Mouse (Mus musculus): ENCODE data around the gene 1700092M07Rik.
A peak's percentile ranks its signal among the peaks of the same experiment; 100 is the strongest.

Gene 1700092M07Rik

GRCm38 (mm10) chr19:8740603-8741002 is at the start of gene 1700092M07Rik:
Gene 1700092M07Rik (plus strand): TSS chr19:8740718.
- peak; percentile 70 for DNase-seq

DNA sequence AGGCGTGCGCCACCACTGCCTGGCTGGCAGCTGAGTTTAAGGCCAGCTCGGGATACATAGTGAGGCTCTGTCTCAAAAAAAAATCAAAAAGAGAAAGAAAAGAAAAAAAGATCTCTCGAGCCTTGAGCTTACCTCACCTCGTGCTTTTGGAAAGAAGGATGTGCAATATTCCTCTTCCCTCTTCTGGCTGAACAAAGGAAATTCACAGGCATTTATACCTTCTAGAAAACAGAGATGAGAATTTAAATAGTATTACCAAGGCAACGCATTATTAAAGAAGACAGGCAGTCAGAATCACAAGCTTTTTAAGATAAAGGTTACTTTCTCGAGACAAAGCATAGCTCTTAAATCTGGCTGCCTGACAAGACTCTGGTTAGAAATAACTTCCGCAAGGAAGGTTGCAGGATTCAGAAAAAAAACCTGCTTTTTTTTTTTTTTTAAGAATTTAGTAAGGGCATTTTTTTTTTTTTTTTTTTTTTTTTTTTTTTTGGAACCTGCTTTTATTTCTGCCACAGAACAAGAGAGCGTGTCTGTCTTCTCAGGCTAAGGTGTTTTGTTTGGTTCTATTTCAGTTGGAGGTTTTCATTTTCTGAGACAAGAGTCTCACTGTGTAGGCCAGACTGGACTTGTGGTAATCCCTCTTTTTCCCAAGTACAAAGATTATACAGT is 48.5 kb upstream of the 1700092M07Rik start:
- no peak for DNase-seq

- DNase-seq, result no peak
Observed at GRCm38 (mm10) chr19:8692740-8693139, 47.8 kb upstream of the 1700092M07Rik start.

DNA sequence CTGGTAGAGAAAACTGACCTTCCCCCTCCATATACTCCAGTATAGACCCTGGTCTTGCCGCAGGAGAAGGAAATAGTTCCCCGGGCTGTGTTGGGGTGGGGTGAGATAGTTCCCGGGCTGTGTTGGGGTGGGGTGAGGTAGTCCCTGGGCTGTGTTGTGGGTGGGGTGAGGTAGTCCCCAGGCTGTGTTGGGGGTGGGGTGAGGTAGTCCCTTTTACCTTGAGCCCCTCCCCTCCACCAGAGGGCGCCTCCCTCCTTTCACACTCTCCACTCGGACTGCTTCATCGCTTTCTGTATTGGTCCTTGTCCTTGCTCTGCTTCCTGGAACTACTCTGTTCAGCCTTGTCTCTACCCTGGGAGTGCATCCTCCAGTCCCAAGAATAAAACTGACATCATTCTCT is 45.2 kb upstream of the 1700092M07Rik start:
- DNase-seq, result no peak

DNA sequence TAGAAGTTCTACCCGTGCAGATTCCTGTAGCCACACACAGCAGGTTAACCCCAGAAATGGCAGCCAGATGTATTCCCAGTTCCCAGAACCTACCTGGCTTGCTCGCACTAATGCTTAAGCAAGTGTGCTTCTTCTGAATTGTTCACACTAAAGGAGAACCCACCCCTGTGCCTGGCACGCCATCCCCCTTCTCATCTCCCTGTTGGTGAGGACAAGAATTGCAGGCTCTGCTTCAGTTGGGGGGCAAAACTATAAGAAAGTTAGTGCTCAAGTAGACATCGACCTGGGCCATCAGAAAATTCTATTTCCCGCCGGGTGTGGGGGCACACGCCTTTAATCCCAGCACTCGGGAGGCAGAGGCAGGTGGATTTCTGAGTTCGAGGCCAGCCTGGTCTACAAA is 40.9 kb upstream of the 1700092M07Rik start:
- no peak for DNase-seq

GRCm38 (mm10) chr19:8702458-8702857 is 38.1 kb upstream of the 1700092M07Rik start:
- DNase-seq, result no peak

GRCm38 (mm10) chr19:8703571-8703970 is 36.9 kb upstream of the 1700092M07Rik start:
- no peak for DNase-seq

GRCm38 (mm10) chr19:8705026-8705708 is 35.4 kb upstream of the 1700092M07Rik start:
- no peak for DNase-seq

DNA sequence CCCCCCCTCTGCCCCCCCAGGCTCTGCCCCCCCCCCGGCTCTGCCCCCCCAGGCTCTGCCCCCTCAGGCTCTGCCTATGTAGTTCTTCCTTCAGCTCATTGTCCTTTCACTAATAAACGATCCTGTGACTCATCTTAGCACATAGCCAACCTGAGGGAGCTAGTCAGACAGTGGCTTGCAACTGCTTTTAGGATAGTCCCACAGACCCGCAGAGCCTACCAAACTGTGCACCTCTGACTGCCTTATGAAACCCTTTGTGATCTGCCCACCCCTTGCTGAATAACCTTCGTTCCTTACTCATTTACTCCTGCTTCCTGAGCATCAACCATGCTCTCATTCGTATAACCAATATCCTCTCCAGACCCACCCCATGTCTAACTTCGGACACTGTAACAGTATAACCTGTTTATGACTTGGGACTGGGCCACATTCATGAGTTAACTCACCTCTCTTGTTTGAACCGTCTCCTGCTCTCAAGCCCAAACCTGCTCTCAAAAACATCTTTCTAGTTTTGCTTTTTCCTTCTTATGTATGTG is 34.3 kb upstream of the 1700092M07Rik start:
- DNase-seq, result no peak

GRCm38 (mm10) chr19:8706930-8707329 is 33.6 kb upstream of the 1700092M07Rik start:
- no peak for DNase-seq

DNA sequence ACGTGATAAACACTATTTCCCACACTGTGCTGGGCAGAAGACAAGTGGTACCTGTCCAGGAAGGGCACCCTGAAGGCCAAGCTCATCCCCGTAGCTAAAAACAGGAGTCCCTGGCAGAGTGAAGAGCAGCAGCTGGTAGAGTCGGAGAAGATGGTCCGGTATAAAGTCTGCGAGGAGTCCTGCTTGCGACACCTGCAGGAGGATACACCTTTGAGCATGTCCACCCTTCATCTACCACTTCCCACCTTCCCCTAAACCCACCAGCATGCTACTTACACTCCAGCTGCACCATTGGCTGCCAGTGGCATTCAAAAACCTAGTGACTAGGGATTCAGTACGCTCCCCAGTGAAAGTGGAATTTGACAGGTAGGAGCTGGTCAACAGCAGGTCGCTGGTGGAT is 31.6 kb upstream of the 1700092M07Rik start:
- DNase-seq, result no peak

DNA sequence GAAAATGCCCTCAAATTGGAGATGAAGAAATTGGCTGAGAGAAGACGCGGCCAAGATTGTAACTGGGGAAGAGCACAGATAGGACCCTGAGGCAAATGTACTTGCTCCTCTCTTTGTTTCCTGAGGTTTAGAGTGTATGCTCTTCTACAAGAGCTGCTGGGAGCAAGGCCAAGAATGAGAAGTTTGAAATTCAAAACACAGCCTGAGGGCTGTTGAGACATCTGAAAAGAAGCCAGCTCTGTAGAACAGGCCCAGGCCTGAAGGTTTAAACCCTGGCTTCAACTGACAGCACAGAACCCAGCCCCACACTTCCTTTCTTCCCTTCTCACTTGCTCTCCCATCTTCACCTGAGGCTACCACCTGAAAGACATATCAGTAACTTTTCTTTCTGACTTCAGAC is 30.5 kb upstream of the 1700092M07Rik start:
- DNase-seq, result peak; percentile 32

- DNase-seq, result peak; percentile 37
Observed at GRCm38 (mm10) chr19:8711506-8711905, 29.0 kb upstream of the 1700092M07Rik start.

GRCm38 (mm10) chr19:8711949-8712869 is 28.3 kb upstream of the 1700092M07Rik start:
- DNase-seq, result peak; percentile 30

GRCm38 (mm10) chr19:8712870-8713305 is 27.6 kb upstream of the 1700092M07Rik start:
- DNase-seq, result peak; percentile 71

DNA sequence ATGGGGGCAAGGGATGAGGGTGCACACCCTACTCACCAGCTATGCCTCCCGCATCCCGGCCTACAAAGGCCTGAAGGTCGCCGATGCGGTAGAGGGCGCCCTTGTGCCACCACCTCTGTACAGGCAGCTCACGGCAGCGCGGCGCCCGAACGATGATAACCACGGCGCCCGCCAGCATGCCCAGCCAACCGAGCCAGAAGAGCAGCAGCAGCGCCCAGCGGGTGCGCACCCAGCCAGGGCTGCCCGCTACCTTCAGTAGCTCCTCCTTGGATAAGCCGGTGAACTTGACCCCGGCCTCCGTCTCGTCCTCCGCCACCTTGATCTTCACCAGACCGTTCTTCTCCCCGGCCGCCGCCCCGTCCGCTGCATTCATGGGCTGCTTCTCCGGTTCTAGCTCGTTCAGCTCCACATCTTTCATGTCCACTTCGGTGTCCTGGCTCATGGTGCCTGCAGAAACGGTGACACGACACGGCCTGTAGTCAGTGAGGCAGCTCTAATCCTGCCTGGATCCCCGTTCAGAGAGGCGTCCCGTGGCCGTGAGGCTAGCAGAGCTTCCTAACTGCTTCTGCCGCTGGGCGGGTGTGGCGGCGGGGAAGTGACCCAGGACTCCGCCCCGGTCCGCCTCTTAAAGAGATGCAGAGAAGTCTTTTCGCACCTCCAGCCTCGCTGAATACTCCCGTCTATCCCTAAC is 27.1 kb upstream of the 1700092M07Rik start:
- peak; percentile 91 for DNase-seq

GRCm38 (mm10) chr19:8713997-8714652 is 26.4 kb upstream of the 1700092M07Rik start:
- no peak for DNase-seq

GRCm38 (mm10) chr19:8714653-8715481 is 25.7 kb upstream of the 1700092M07Rik start:
- peak; percentile 38 for DNase-seq

DNA sequence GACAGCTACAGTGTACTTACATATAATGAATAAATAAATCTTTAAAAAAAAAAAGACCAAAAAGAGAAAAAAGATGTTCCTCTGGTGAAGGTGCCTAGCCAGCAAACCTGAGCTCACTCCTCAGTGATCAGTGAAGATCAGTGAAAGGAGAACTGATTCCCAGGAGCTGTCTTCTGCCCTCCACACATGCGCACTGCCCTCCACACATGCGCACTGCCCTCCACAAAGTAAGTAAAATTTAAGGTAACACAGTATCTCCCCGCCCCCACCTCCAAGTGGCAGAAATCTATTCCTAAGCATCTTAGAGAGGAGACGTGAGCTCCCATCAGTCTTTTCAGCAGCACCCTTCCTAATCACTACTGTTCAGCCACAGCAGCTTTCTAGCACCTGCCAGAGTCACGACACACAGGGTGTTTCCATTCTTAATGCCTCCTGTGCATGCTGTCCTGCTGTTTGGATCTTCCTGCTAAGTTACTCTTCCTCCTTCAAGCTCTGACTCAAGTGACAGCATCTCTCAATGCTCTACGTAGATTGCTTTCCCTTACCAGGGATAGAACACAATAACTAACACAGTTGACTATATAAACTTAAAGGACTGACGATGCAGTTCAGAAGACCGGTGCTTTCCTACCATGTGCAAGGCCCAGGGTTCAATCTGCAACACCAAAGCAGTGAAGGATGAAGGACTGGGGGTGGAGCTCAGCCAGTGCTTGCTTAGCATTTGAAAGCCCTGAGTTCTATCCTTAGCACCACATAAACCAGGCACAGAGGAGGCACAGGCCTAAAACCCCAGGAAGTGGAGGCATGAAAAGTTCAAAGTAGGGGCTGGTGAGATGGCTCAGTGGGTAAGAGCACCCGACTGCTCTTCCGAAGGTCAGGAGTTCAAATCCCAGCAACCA is 24.4 kb upstream of the 1700092M07Rik start:
- peak; percentile 14 for DNase-seq

All from cerebellum, adult 9-10 months (tissue).